Mouse (Mus musculus): ENCODE measurements around the gene Nod1. TPM values are rescaled to one million over a fixed set of nuclear protein-coding genes. Genes with fewer than 3 reads are reported as not detected.
A peak's percentile ranks its signal among the peaks of the same experiment; 100 is the strongest.

The Nod1 gene
- polyA plus RNA-seq (2012; ENCODE audit: insufficient read depth, low replicate concordance): 1.5 TPM in 1 of 2 replicates, not detected in the other

- peaks cover 47% of the 10 kb centered on the region for H3K27me3 ChIP-seq (replicated peaks)
- H3K4me1 ChIP-seq: peaks cover 15% of the 10 kb centered on the region
- TF ChIP-seq FLI1 (IDR thresholded peaks at IDR 0.05; ENCODE audit: low read length) (no peak), GATA1 (IDR thresholded peaks at IDR 0.05; ENCODE audit: borderline replicate concordance, low read length) (no peak)
- no peaks in the 10 kb centered on the region for H3K36me3 ChIP-seq (replicated peaks; ENCODE audit: low read length)
- no peaks in the 10 kb centered on the region for H3K9me3 ChIP-seq
- peak within 1 kb of the TSS; percentile 96 for H3K4me3 ChIP-seq (replicated peaks)
These were observed at the start of gene Nod1 for GRCm38 (mm10) chr6:54972111-54972928. Nod1 (minus strand) TSS chr6:54972612.

GRCm38 (mm10) chr6:55021806-55022205 is 49.4 kb upstream of the Nod1 start:
- Histone ChIP-seq H3K4me1 (peaks cover 41% of the 10 kb centered on the region), H3K27me3 (replicated peaks) (peaks cover 17% of the 10 kb centered on the region), H3K4me3 (replicated peaks) (no peak overlapping the region), H3K36me3 (replicated peaks; ENCODE audit: low read length) (no peaks in the 10 kb centered on the region), H3K9me3 (no peaks in the 10 kb centered on the region)
- TF ChIP-seq GATA1 (IDR thresholded peaks at IDR 0.05; ENCODE audit: borderline replicate concordance, low read length) (no peak), FLI1 (IDR thresholded peaks at IDR 0.05; ENCODE audit: low read length) (no peak)

GRCm38 (mm10) chr6:55018417-55018816 is 46.0 kb upstream of the Nod1 start:
- H3K4me3 ChIP-seq (replicated peaks): peak overlapping the region; percentile 42
- TF ChIP-seq GATA1 (IDR thresholded peaks at IDR 0.05; ENCODE audit: borderline replicate concordance, low read length) (no peak), FLI1 (IDR thresholded peaks at IDR 0.05; ENCODE audit: low read length) (no peak)
- no peaks in the 10 kb centered on the region for H3K36me3 ChIP-seq (replicated peaks; ENCODE audit: low read length)
- H3K9me3 ChIP-seq: peaks cover 13% of the 10 kb centered on the region
- peaks cover 29% of the 10 kb centered on the region for H3K27me3 ChIP-seq (replicated peaks)
- H3K4me1 ChIP-seq: peaks cover 53% of the 10 kb centered on the region

GRCm38 (mm10) chr6:55016710-55017583 is 44.5 kb upstream of the Nod1 start:
- H3K4me3 ChIP-seq (replicated peaks): peak overlapping the region; percentile 89
- TF ChIP-seq GATA1 (IDR thresholded peaks at IDR 0.05; ENCODE audit: borderline replicate concordance, low read length): no peak
- no peak for TF ChIP-seq FLI1 (IDR thresholded peaks at IDR 0.05; ENCODE audit: low read length)
- peaks cover 15% of the 10 kb centered on the region for H3K9me3 ChIP-seq
- peaks cover 38% of the 10 kb centered on the region for H3K27me3 ChIP-seq (replicated peaks)
- H3K36me3 ChIP-seq (replicated peaks; ENCODE audit: low read length): no peaks in the 10 kb centered on the region
- H3K4me1 ChIP-seq: peaks cover 52% of the 10 kb centered on the region

- Histone ChIP-seq H3K4me1 (peaks cover 45% of the 10 kb centered on the region), H3K36me3 (replicated peaks; ENCODE audit: low read length) (no peaks in the 10 kb centered on the region), H3K4me3 (replicated peaks) (peak overlapping the region; percentile 89), H3K27me3 (replicated peaks) (peaks cover 43% of the 10 kb centered on the region), H3K9me3 (peaks cover 15% of the 10 kb centered on the region)
- TF ChIP-seq GATA1 (IDR thresholded peaks at IDR 0.05; ENCODE audit: borderline replicate concordance, low read length) (no peak), FLI1 (IDR thresholded peaks at IDR 0.05; ENCODE audit: low read length) (no peak)
These were observed 43.8 kb upstream of the Nod1 start for GRCm38 (mm10) chr6:55016236-55016635.

GRCm38 (mm10) chr6:55014184-55014583 is 41.8 kb upstream of the Nod1 start:
- TF ChIP-seq GATA1 (IDR thresholded peaks at IDR 0.05; ENCODE audit: borderline replicate concordance, low read length): no peak
- TF ChIP-seq FLI1 (IDR thresholded peaks at IDR 0.05; ENCODE audit: low read length): no peak
- H3K27me3 ChIP-seq (replicated peaks): peaks cover 53% of the 10 kb centered on the region
- H3K4me3 ChIP-seq (replicated peaks): no peak overlapping the region
- H3K9me3 ChIP-seq: peaks cover 15% of the 10 kb centered on the region
- no peaks in the 10 kb centered on the region for H3K36me3 ChIP-seq (replicated peaks; ENCODE audit: low read length)
- peaks cover 35% of the 10 kb centered on the region for H3K4me1 ChIP-seq

GRCm38 (mm10) chr6:55012516-55012915 is 40.1 kb upstream of the Nod1 start:
- Histone ChIP-seq H3K27me3 (replicated peaks) (peaks cover 49% of the 10 kb centered on the region), H3K4me1 (peaks cover 31% of the 10 kb centered on the region), H3K36me3 (replicated peaks; ENCODE audit: low read length) (no peaks in the 10 kb centered on the region), H3K4me3 (replicated peaks) (no peak overlapping the region), H3K9me3 (peaks cover 25% of the 10 kb centered on the region)
- TF ChIP-seq FLI1 (IDR thresholded peaks at IDR 0.05; ENCODE audit: low read length) (no peak), GATA1 (IDR thresholded peaks at IDR 0.05; ENCODE audit: borderline replicate concordance, low read length) (no peak)

GRCm38 (mm10) chr6:55010330-55011091 is 38.1 kb upstream of the Nod1 start:
- Histone ChIP-seq H3K4me3 (replicated peaks) (no peak overlapping the region), H3K27me3 (replicated peaks) (peaks cover 55% of the 10 kb centered on the region), H3K36me3 (replicated peaks; ENCODE audit: low read length) (no peaks in the 10 kb centered on the region), H3K9me3 (peaks cover 25% of the 10 kb centered on the region), H3K4me1 (peaks cover 15% of the 10 kb centered on the region)
- TF ChIP-seq GATA1 (IDR thresholded peaks at IDR 0.05; ENCODE audit: borderline replicate concordance, low read length): 0 out of 3 replicates have a peak, but pooled peaks have one; percentile 6
- TF ChIP-seq FLI1 (IDR thresholded peaks at IDR 0.05; ENCODE audit: low read length): no peak

Measured in megakaryocyte, embryonic 14.5 days (primary cell).